Mouse (Mus musculus) heart, postnatal 36 days (tissue): ENCODE results near the gene Nfia. TPM values are rescaled to one million over a fixed set of nuclear protein-coding genes. Genes with fewer than 3 reads are reported as not detected.
A peak's percentile ranks its signal among the peaks of the same experiment; 100 is the strongest.

Experiments used
- DNase-seq, 2 experiments: peaks; one replicate each; pipeline ENCODE4 v3.0.0; 2021 to 2022
- intact Hi-C: fragments of 180-260 bp; cut with DNase I; formaldehyde crosslinking; loops from one replicate; pipeline ENCODE4 v1.15.1; 2025
- total RNA-seq, 2 experiments: library from RNA; stranded (reverse); gene quantifications; 2 replicates each; pipeline ENCODE4 v1.2.3; 2021

Nfia gene
- total RNA-seq, 2 experiments from 2014 or later: 128 to 149 TPM

- intact Hi-C loops: no loop called here
These were observed 361.5 kb downstream of the Nfia start for GRCm38 (mm10) chr4:98134027-98134426.

GRCm38 (mm10) chr4:98136072-98136471 is 363.5 kb downstream of the Nfia start:
- intact Hi-C loops: no loop called here

More at GRCm38 (mm10) chr4:98134027-98134426, 361.5 kb downstream of the Nfia start:
- DNase-seq: no peak

GRCm38 (mm10) chr4:98142879-98143436 is 370.4 kb downstream of the Nfia start:
- intact Hi-C loops: loop anchor here (5.0 kb wide), 1 partner anchor 79 kb away; no protein-coding TSS in a partner anchor
- DNase-seq: peak; percentile 24 to 49

More at GRCm38 (mm10) chr4:98136072-98136471, 363.5 kb downstream of the Nfia start:
- DNase-seq: no peak

- no peak for DNase-seq
- intact Hi-C loops: no loop called here
These were observed 378.0 kb downstream of the Nfia start for GRCm38 (mm10) chr4:98150576-98150975.

GRCm38 (mm10) chr4:98157921-98158320 is 385.4 kb downstream of the Nfia start:
- intact Hi-C loops: no loop called here
- peak in 1 of 2 experiments; percentile 8 for DNase-seq

- no peak for DNase-seq
- intact Hi-C loops: no loop called here
These were observed 393.8 kb downstream of the Nfia start for GRCm38 (mm10) chr4:98166379-98166778.

Other genes starting within 250 kb of the Nfia start
- gene E130114P18Rik, start 5.3 kb downstream of the Nfia start, total RNA-seq: under 1 TPM in 1 of 2 experiments, not detected in 1; 0.28 TPM